Mouse (Mus musculus) adrenal gland, adult 2 months (tissue): ENCODE data around the gene Catsper4. TPM values are rescaled to one million over a fixed set of nuclear protein-coding genes. Genes with fewer than 3 reads are reported as not detected.

Experiments used
- DNase-seq: peaks from one replicate; pipeline ENCODE4 v3.0.0; 2021
- polyA plus RNA-seq: library from polyadenylated mRNA; depleted of rRNA; stranded (reverse); fragments of >200 nt; gene quantifications from 2 replicates; pipeline ENCODE4 v1.2.3, GENCODE M21; 2012; rRNA removed
- total RNA-seq, 2 experiments: library from RNA; stranded (reverse); gene quantifications; 2 replicates each; pipeline ENCODE4 v1.2.3; 2021

The Catsper4 gene
- total and polyA plus RNA-seq, 3 experiments, result not detected

DNA sequence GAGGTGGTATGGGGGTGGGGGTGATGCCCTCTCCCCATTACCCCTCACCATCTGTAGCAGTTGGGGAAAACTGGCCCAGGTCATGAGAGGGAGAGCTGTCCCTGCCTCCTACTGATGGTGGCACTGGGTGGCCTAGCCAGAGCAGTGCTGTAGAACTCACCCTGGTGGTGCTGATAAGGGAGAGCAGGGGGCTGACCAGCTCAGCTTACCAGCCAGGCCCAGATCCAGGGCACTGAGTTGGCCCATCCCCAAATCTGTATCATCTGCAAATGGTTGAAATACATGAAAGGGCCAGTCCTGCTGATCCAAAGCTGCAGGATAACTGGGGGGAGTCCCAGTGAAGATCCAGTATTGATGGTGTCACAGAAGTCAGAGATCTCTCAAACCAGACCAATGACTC, 45.4 kb downstream of the Catsper4 start:
- no peak for DNase-seq

GRCm38 (mm10) chr4:134181112-134181511, 46.1 kb downstream of the Catsper4 start:
- no peak for DNase-seq

- no peak for DNase-seq
Measured at GRCm38 (mm10) chr4:134172391-134172790, 54.8 kb downstream of the Catsper4 start.

- DNase-seq, result no peak
Measured at GRCm38 (mm10) chr4:134166906-134167305, 60.3 kb downstream of the Catsper4 start.

DNA sequence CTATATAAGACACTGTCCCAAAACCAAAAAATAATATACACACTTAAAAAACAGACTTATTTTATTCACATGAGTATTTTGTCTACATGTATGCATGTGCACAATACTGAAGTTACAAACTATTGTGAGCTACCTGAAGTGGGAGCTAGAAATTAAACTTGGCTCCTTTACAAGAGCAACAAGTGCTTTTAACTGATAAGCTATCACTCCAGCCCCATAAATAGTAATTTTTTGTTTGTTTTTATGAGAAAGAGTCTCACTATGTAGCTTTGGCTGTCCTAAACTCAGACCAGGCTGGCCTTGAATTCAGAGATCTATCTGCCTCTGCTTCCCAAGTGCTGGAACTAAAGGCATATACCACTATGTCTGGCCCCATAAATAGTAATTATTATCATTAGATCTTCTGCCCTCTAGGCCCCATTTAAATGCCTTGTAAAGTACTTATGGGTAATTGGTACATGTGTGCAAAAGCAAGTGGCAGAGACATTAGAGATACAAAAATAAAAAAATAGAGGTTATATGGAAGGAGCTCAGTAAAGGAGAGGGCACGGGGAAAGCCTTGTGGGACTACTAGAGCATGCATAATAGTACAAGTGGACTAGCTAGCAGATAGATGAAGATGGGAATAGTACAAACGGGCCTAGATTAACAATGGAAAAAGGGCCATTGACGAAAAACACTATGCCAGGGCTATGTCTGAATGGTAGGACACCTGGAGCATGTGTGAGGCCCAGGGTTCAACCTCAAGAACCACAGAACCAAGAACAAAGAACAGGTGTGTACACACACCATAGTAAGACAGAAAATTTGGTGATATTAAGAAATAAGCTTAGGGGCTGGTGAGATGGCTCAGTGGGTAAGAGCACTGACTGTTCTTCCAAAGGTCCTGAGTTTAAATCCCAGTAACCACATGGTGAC, 61.4 kb downstream of the Catsper4 start:
- no peak for DNase-seq

GRCm38 (mm10) chr4:134165024-134165423, 62.2 kb downstream of the Catsper4 start:
- peak; percentile 22 for DNase-seq

- DNase-seq, result no peak
Measured at GRCm38 (mm10) chr4:134164591-134164990, 62.6 kb downstream of the Catsper4 start.

Other genes with a start within 250 kb of the Catsper4 start
- gene Dhdds, start 226.5 kb downstream of the Catsper4 start, total RNA-seq, result 10 to 100 TPM; 43.9 to 49.4 TPM
- 17.9 and 23.3 TPM in 2 replicates for gene Dhdds, start 226.5 kb downstream of the Catsper4 start, polyA plus RNA-seq
- not detected for gene Lin28a, start 208.5 kb downstream of the Catsper4 start, total RNA-seq
- gene Lin28a, start 208.5 kb downstream of the Catsper4 start, polyA plus RNA-seq, result not detected in 2 replicates
- gene Zfp683, start 173.5 kb downstream of the Catsper4 start, total RNA-seq, result under 1 TPM in 1 of 2 experiments, not detected in 1; 0.21 TPM
- gene Zfp683, start 173.5 kb downstream of the Catsper4 start, polyA plus RNA-seq, result 0.98 and 1.1 TPM in 2 replicates
- gene Crybg2, start 166.6 kb downstream of the Catsper4 start, total RNA-seq, result under 1 TPM; 0.14 to 0.46 TPM
- gene Crybg2, start 166.6 kb downstream of the Catsper4 start, polyA plus RNA-seq, result 0.12 and 0.21 TPM in 2 replicates
- gene Cd52, start 132.3 kb downstream of the Catsper4 start, total RNA-seq, result 10 to 100 TPM; 17.0 to 23.2 TPM
- 9.5 and 9.7 TPM in 2 replicates for gene Cd52, start 132.3 kb downstream of the Catsper4 start, polyA plus RNA-seq
- 1 to 10 TPM; 5.4 to 6.7 TPM for gene Ubxn11, start 124.8 kb downstream of the Catsper4 start, total RNA-seq
- gene Ubxn11, start 124.8 kb downstream of the Catsper4 start, polyA plus RNA-seq, result 7.5 and 10.1 TPM in 2 replicates
- gene Sh3bgrl3, start 98.6 kb downstream of the Catsper4 start, total RNA-seq, result 100 to 1,000 TPM in 1 of 2 experiments, 10 to 100 TPM in 1; 99.6 to 109 TPM
- 380 and 502 TPM in 2 replicates for gene Sh3bgrl3, start 98.6 kb downstream of the Catsper4 start, polyA plus RNA-seq
- gene Cep85, start 40.3 kb downstream of the Catsper4 start, total RNA-seq, result 10 to 100 TPM; 14.4 to 17.5 TPM
- gene Cep85, start 40.3 kb downstream of the Catsper4 start, polyA plus RNA-seq, result 27.3 and 36.1 TPM in 2 replicates
- gene Gm7534, start 24.4 kb downstream of the Catsper4 start, total RNA-seq, result not detected
- not detected in 2 replicates for gene Gm7534, start 24.4 kb downstream of the Catsper4 start, polyA plus RNA-seq
- under 1 TPM; 0.31 to 0.66 TPM for gene Cnksr1, start 11.0 kb upstream of the Catsper4 start, total RNA-seq
- 0.03 and 0.08 TPM in 2 replicates for gene Cnksr1, start 11.0 kb upstream of the Catsper4 start, polyA plus RNA-seq
- gene E130218I03Rik, start 16.3 kb upstream of the Catsper4 start, total RNA-seq, result not detected
- 0.09 TPM in 1 of 2 replicates, not detected in the other for gene E130218I03Rik, start 16.3 kb upstream of the Catsper4 start, polyA plus RNA-seq
- gene Zfp593, start 18.2 kb upstream of the Catsper4 start, total RNA-seq, result 10 to 100 TPM in 1 of 2 experiments, 1 to 10 TPM in 1; 8.3 to 11.0 TPM
- gene Zfp593, start 18.2 kb upstream of the Catsper4 start, polyA plus RNA-seq, result 11.1 and 13.0 TPM in 2 replicates
- not detected for gene Gm30191, start 19.6 kb upstream of the Catsper4 start, total RNA-seq
- not detected in 2 replicates for gene Gm30191, start 19.6 kb upstream of the Catsper4 start, polyA plus RNA-seq
- gene Grrp1, start 26.7 kb upstream of the Catsper4 start, total RNA-seq, result 1 to 10 TPM; 6.2 to 9.3 TPM
- 28.5 and 31.8 TPM in 2 replicates for gene Grrp1, start 26.7 kb upstream of the Catsper4 start, polyA plus RNA-seq
- 10 to 100 TPM; 14.7 to 22.3 TPM for gene Pdik1l, start 60.5 kb upstream of the Catsper4 start, total RNA-seq
- gene Pdik1l, start 60.5 kb upstream of the Catsper4 start, polyA plus RNA-seq, result 1.3 TPM in 2 replicates
- gene Trim63, start 87.7 kb upstream of the Catsper4 start, total RNA-seq, result not detected
- gene Trim63, start 87.7 kb upstream of the Catsper4 start, polyA plus RNA-seq, result 0.06 and 0.11 TPM in 2 replicates
- 10 to 100 TPM; 21.2 to 60.8 TPM for gene Slc30a2, start 115.8 kb upstream of the Catsper4 start, total RNA-seq
- 33.0 and 56.4 TPM in 2 replicates for gene Slc30a2, start 115.8 kb upstream of the Catsper4 start, polyA plus RNA-seq
- gene Extl1, start 156.5 kb upstream of the Catsper4 start, total RNA-seq, result 1 to 10 TPM; 3.1 to 4.4 TPM
- gene Extl1, start 156.5 kb upstream of the Catsper4 start, polyA plus RNA-seq, result 4.9 and 5.6 TPM in 2 replicates
- 10 to 100 TPM; 12.1 to 18.7 TPM for gene Pafah2, start 168.9 kb upstream of the Catsper4 start, total RNA-seq
- 9.1 and 15.1 TPM in 2 replicates for gene Pafah2, start 168.9 kb upstream of the Catsper4 start, polyA plus RNA-seq
- gene Stmn1, start 240.9 kb upstream of the Catsper4 start, total RNA-seq, result 10 to 100 TPM; 28.7 to 31.8 TPM
- 1.3 and 2.4 TPM in 2 replicates for gene Stmn1, start 240.9 kb upstream of the Catsper4 start, polyA plus RNA-seq